Mouse (Mus musculus) MN1 (cell line): ENCODE results near the gene Dclk1.
"Not testable (repeated sequence)": the region's sequence is repeated elsewhere in the genome, so short reads cannot be mapped to it uniquely, and the experiment has no call there.

Experiments used
- DNase-seq: peaks from one replicate; pipeline ENCODE4 v3.0.0-alpha.2; 2016; ENCODE audit warnings: low spot score

Dclk1 gene

GRCm38 (mm10) chr3:55241730-55242421, at the start of gene Dclk1:
TSS of gene Dclk1 (plus strand) at chr3:55242364.
- peak; percentile 18 for DNase-seq

- no peak for DNase-seq
Observed at GRCm38 (mm10) chr3:55193351-55193750, 48.8 kb upstream of the Dclk1 start.

- DNase-seq: no peak
Observed at GRCm38 (mm10) chr3:55194792-55195191, 47.4 kb upstream of the Dclk1 start.

GRCm38 (mm10) chr3:55195581-55196327, 46.4 kb upstream of the Dclk1 start:
- peak; percentile 44 for DNase-seq

GRCm38 (mm10) chr3:55196328-55196710, 45.8 kb upstream of the Dclk1 start:
- no peak for DNase-seq

- DNase-seq: not testable (repeated sequence)
Observed at GRCm38 (mm10) chr3:55203621-55204020, 38.5 kb upstream of the Dclk1 start.

GRCm38 (mm10) chr3:55206413-55206812, 35.8 kb upstream of the Dclk1 start:
- DNase-seq: no peak

- DNase-seq: no peak
Observed at GRCm38 (mm10) chr3:55207665-55208064, 34.5 kb upstream of the Dclk1 start.

GRCm38 (mm10) chr3:55212254-55212653, 29.9 kb upstream of the Dclk1 start:
- DNase-seq: no peak

GRCm38 (mm10) chr3:55213785-55214184, 28.4 kb upstream of the Dclk1 start:
- no peak for DNase-seq

- peak; percentile 34 for DNase-seq
Observed at GRCm38 (mm10) chr3:55214413-55214812, 27.8 kb upstream of the Dclk1 start.

GRCm38 (mm10) chr3:55222502-55222901, 19.7 kb upstream of the Dclk1 start:
- no peak for DNase-seq

- DNase-seq: no peak
Observed at GRCm38 (mm10) chr3:55223862-55224261, 18.3 kb upstream of the Dclk1 start.

- no peak for DNase-seq
Observed at GRCm38 (mm10) chr3:55226501-55227213, 15.5 kb upstream of the Dclk1 start.

GRCm38 (mm10) chr3:55227214-55227581, 15.0 kb upstream of the Dclk1 start:
- no peak for DNase-seq

GRCm38 (mm10) chr3:55242422-55243055, 375 bp downstream of the Dclk1 start:
- peak; percentile 92 for DNase-seq

GRCm38 (mm10) chr3:55243056-55243471, 900 bp downstream of the Dclk1 start:
- DNase-seq: no peak

GRCm38 (mm10) chr3:55244087-55244486, 1.9 kb downstream of the Dclk1 start:
- peak; percentile 18 for DNase-seq

- no peak for DNase-seq
Observed at GRCm38 (mm10) chr3:55246618-55247272, 4.6 kb downstream of the Dclk1 start.

GRCm38 (mm10) chr3:55248048-55248447, 5.9 kb downstream of the Dclk1 start:
- no peak for DNase-seq

GRCm38 (mm10) chr3:55248508-55248907, 6.3 kb downstream of the Dclk1 start:
- DNase-seq: peak; percentile 18

GRCm38 (mm10) chr3:55250631-55251030, 8.5 kb downstream of the Dclk1 start:
- no peak for DNase-seq
